Mouse (Mus musculus): ENCODE measurements around the gene Selenoo.

Selenoo gene

GRCm38 (mm10) chr15:89147024-89147423, 58.1 kb downstream of the Selenoo start:
- ATAC-seq (ENCODE audit: insufficient number of reproducible peaks, low FRiP score, low TSS enrichment): no peak

GRCm38 (mm10) chr15:89147456-89147855, 58.6 kb downstream of the Selenoo start:
- ATAC-seq (ENCODE audit: insufficient number of reproducible peaks, low FRiP score, low TSS enrichment): no peak

GRCm38 (mm10) chr15:89147895-89148294, 59.0 kb downstream of the Selenoo start:
- no peak for ATAC-seq (ENCODE audit: insufficient number of reproducible peaks, low FRiP score, low TSS enrichment)

DNA sequence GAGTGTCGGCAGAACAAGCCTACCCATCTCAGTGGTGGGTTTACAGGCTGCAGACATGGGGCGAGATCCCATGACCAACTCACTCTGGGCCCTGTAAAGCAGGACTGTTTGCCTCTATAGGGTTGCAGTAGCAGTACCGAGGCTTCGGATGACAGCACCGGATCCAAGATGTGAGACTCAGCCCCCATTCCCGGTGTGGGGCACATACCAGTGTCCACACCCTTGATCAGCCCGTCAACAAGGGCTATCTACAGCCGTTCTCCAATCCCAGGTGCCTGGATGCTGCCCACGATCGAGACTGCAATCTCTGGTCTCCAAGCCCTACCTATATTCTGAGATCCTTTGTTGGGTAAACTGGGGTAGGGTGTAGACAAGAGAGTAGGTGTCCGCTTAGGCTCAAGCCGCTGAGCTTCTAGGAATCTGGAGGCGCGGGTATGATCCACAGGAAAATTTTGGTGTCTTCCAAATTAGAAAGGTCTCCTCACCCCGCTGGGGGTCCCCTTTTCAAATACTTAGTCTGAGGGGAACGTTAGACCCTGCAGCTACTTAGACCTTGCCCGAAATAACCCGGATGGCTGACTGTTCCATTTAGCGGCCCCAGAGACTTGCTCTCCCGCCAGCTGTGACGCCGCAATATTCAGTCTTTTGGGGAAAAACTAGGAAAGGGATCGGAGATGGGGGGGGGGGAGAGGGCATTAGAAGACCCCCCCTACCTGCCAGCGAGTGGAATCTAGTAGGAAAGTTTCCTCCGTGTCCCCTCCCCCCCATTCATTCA, 59.8 kb downstream of the Selenoo start:
- ATAC-seq (ENCODE audit: insufficient number of reproducible peaks, low FRiP score, low TSS enrichment): no peak

DNA sequence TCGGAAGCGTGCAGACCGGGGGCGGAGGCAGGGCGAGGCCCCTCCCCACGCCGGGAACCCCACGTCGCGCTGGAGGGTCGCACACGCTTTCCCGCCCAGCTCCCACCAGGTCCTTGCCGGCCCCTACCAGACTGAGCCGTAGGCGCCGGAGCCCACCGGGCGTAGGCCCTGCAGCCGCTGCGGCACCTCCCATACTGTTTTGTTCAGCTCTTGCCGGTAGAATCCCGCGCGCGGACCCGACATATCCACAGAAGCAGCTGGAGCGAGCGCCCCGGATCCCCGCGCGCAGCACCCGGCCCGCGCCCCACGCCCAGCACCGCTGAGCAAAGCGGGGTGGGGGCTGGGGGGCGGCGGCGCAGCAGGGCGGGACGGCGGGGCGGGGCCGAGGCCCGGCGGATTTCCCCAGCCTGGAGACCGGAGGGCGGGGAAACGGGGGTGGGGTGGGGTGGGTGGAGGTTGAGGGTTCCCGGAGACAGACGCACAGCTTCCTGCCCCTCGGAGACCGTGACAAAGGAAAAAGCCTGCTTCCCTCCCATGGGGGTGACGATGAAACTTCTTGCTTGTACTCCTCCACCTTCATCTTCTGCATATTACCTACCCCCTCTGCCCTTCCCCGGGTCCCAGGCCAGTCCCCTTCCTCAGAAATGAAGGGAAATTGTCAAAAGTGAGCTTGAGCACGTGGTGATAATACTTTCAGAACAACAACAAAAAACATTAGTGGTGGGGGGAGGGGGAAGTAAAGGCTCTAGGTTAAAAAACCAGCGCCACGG, 60.6 kb downstream of the Selenoo start, which contains the start of gene Mapk11:
TSS of gene Mapk11 (minus strand) at position 358 of the 770 bp plus-strand sequence.
- no peak for ATAC-seq (ENCODE audit: insufficient number of reproducible peaks, low FRiP score, low TSS enrichment)
